Mouse (Mus musculus) Muller cell, postnatal 12 days (primary cell): Measurements from ENCODE around the gene Gstp2.
A peak's percentile ranks its signal among the peaks of the same experiment; 100 is the strongest.
"Not testable (repeated sequence)": the region's sequence is repeated elsewhere in the genome, so short reads cannot be mapped to it uniquely, and the experiment has no call there.

Source experiments
- DNase-seq: peaks from one replicate; pipeline ENCODE4 v3.0.0-alpha.2; 2015; ENCODE audit errors: inconsistent ontology term

The Gstp2 gene

DNA sequence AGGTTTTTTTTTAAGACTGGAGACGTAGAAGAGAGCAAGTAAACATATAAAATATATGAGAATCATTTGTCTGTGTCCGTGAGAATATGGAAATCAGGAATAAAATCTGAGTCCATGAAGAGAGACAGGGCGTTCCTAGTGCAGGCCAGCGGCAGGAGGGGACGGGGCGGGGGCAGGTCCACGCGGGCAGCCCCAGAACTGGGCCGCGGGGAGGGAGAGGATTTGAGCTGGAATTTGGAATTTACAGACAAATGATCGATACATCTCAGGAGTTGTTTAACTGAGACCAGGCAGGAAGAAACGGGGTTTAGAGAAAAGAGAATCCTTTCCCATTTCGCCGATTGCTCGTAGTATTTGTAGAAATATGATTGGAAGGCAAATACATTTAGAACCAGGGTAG lies 24.5 kb upstream of the Gstp2 start:
- no peak for DNase-seq

DNA sequence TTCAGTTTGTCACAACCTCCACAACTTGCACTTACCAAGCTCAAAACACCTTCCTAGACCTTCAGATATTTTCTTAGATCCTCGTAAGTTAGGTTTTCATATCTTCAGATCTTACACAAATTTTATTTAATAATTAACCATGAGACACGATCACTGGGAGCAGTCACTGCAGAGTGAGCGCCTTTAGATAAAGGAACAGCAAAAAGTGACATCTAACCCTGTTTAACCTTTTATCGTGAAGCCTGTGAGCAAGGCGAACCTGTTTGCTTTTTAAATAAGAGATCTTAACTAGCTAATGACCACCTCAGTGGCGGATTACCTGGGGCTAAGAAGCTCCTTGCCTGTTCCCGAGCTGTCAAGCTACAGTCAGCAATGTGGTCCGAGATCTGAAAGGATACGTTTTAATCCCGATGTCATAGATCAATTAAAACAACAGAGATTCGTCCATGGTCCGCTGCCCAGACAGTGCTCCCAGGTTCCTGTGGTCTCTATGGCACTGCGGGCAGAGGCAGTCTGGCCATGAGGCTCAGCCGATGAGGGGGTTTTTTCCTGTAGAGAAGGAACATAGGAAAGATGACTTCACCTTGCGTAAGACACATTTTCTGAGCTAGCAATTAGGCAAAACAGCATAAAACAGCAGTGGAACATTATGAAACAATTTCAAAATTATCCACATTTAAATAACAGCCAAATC lies 23.0 kb upstream of the Gstp2 start:
- no peak for DNase-seq

DNA sequence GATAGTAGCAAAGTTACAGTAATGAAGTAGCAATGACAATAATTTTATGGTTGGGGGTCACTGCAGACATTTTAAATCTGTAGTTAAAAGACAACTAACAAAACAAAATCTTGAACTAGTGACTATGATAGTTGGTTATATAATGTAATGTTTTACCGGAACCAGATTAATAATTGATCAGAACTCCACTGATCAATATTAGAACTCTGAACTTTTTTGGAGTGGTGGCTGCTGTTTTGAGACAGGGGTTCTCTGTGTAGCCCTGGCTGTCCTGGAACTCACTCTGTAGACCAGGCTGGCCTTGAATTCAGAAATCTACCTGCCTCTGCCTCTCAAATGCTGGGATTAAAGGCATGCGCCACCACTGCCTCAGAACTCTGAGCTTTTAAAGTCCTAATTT lies 22.4 kb upstream of the Gstp2 start:
- not testable (repeated sequence) for DNase-seq

DNA sequence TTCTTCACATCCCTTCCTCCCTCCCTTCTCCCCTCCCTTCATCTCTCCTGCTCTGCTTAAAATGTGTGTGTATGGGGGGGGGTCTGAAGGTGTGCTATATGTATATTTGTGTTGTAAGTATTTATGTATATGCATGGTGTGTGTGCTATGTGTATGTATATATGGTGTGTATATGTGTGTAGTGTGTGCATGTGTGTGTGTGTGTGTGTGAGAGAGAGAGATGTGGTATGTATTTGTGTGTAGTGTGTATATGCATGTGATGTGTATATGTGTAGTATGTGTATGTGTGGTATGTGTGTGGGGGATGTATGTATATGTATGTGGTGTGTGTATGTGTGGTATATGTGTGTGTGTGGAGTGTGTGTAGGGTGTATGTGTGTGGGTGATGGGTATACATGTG lies 21.1 kb upstream of the Gstp2 start:
- no peak for DNase-seq

DNA sequence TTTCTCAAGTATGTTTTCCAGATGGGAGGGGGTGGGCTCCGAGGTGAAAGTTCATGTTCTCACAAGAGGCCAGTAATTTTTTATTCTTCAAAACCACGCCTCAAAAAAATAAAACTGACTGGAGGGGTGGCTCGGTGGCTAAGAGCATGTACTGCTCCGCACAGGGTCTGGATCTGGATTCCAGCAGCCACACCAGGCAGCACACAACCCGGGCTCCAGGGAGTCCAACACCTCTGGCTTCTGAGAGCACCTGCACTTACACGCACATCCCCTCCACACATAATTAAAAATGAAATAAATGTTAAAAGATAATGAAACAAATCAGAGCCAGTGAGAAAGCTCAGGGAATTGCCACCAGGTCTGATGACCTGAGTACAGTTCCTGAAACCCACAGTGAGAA lies 20.5 kb upstream of the Gstp2 start:
- DNase-seq: no peak

DNA sequence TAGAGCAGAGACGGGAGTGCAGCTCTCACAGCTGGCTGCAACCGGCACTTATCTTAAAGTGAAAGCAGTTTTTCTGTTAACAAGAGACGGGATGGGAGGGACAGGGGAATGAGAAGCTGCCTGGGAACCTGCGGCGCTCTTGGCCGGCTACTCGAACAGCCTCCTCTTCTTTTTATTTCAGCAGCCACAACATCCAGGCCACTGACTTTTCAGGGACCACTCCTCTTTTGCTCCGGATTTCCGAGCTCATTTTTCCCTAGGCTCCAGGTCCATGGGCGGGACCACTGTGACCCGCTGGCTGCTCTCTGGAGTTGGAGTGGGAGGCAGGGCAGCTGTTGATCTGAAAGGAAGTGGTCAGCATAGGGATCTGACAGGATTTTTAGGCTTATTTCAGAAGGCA lies 18.7 kb upstream of the Gstp2 start:
- DNase-seq: not testable (repeated sequence)

DNA sequence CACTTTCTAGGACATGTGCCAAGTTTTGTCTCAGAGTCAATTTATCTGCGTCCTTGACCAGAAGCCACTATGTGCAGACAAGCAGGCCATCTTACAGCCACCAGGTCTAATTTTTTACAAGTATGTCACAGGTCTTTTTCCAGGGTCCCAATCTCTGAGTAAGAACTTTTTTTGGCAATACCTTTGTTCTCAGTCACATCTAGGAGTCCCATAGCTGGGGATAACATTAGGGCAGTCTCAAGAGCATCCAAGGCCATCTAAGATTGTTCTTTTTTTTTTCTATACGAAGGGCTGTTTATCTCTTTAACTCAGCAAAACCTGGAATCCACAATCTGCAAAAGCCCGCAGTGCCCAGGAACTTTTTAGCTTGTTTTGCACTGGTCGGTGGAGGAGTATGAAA lies 17.5 kb upstream of the Gstp2 start:
- DNase-seq: not testable (repeated sequence)

DNA sequence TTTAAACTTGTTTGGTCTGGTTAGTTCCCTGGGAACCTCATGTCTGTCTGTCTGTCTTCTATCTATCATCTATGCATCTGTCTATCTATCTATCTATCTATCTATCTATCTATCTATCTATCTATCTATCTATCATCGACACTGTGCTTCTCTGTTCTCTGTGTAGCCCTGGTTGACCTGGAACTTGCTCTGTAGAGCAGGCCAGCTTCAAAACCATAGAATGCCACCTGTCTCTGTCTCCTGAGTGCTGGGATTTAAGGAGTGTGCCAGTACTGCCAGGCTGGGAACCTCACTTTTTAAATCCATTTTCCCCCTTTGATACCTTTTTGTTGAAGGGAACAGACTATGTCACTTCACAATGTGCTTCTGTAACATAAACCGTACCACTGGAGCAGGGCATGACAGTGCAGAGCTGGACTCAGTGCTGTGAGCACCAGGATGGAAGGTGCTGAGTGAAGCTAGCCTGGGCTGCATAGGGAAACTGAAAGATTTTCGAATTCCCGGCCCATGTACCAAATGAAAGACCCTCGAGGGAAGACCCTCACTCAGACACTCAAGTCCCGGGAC lies 15.2 kb upstream of the Gstp2 start:
- no peak for DNase-seq

DNA sequence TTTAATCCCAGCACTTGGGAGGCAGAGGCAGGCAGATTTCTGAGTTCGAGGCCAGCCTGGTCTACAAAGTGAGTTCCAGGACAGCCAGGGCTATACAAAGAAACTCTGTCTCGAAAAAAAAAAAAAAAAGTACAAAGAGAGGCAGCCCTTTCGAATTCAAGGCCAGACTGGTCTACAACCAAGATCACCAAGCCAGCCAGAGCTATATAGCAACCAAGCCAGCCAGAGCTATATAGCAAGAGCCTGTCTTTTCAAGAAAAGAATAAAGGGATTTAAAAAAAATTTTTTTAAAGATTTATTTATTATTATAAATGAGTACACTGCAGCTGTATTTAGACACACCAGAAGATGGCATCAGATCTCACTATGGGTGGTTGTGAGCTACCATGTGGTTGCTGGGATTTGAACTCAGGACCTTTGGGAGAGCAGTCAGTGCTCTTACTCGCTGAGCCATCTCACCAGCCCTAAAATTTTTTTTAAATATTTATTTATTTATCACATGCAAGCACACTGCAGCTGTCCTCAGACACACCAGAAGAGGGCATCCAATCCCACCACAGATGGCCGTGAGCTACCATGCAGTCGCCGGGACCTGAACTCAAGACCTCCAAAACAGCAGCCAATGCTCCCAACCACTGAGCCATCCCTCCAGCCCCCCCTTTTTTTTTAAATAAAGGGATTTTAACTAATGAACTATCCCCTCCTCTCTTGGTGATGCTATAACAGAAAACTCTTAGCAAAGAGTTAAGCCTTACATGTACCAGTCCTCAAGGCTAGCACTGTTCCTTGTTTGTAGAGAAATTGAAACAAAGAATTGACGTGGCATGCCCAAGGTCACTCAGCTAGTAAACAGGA lies 14.4 kb upstream of the Gstp2 start:
- not testable (repeated sequence) for DNase-seq

DNA sequence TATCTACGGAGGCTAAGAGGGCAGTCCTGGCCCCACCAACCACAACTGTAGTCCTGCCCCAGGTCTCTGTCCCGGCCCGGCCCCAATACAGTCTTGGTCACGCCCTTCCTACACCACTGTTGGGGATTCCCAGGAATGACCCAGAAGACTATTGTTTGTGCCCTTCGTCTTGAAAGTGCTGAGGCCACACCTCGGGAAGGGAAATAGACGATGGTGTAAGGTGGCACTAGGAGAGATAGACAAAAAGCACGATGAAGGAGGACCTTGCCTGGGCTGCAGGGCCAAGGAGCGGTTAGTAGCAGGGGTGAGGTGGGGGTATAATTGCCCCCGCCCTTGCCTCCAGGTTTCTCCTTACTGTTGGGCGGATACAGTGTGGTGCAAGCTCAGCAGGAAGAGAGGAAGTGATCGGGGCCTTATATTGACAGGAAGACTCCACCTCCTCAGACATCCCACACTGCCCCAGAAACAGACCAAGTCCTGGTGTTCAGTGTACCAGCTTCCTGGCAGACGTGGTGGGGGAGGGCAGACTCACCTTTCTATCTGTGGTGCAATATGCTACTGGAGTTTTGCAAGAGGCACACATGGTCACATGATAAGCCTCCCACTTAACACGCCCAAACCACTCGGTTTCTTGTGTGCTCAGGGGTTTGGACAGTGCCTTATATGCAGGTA lies 13.4 kb upstream of the Gstp2 start, which contains the start of gene Gstp3:
Gstp3 (minus strand) TSS at position 501 of the 672 bp plus-strand sequence.
- DNase-seq: no peak

DNA sequence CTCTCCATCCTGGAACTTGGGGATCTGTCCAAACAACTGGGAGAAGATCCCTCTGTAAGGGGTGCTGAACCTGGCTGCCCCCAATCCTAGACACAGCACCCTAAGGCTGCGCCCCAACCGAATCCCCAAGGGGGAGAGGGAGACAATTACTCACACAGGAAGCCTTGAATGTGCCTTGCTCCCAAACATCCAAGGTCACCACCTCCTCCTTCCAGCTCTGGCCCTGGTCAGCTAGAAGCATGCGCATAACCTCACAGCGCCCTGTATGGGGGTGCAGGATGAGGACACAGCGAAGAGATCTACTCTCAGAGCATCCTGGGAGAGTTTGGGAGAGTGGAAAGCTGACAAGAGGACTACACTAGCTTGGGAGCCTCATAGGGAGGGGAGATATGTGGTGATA lies 12.8 kb upstream of the Gstp2 start:
- DNase-seq: no peak

DNA sequence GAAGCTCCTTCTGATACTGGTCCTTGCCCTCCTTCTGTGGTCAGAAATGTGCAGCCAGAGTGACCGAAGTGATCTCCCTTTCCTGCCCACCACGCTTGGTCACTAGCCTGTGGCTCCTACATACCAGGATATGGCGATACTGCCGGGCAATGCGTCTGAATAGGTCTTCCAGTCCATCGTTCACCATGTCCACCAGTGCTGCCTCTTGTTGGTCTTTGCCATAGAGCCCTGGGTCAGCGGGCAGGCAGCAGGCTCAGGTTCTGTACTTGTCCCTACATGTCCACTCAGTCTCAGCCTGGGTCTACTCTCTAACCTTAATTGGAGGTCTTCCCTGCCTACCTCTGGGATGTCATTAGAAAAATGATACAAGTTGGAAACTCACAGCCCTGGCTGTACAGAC lies 12.1 kb upstream of the Gstp2 start:
- no peak for DNase-seq

DNA sequence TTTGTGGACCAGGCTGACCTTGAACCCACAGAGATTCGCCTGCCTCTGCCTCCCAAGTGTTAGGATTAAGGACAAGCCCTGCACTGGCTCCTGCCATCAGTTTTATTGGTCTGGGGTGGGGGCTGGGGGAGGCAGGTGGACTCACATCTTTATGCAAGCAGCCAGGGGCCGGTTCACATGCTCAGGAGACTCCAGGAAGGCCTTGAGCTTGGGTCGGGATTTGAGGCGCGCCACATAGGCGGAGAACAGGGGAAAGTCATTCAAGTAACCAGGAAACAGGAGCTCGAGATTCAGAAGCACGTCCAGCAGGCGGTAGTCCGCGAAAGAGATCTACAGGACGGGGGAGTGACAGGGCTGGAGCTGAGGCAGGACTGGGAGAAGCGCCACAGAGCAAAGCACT lies 11.6 kb upstream of the Gstp2 start:
- DNase-seq: no peak

DNA sequence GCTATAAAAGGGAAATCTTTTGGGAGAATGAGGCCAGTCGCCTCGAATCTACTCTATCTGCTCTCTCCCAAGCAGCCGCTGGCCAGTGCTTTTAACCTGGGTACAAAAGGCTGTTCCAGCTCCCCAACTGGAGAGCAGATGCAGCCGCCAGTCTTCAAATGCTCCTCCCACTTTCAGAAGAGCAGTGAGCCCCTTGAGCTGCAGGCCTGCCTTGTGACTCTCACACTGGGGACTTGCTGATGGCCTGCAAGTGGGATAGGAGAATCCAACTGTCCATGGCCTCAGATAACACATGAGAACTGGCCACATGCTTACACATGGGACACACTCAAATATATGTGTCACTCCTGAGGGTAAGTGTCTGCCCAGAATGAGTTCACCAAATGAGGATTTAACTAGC lies 10.9 kb upstream of the Gstp2 start:
- DNase-seq: no peak

DNA sequence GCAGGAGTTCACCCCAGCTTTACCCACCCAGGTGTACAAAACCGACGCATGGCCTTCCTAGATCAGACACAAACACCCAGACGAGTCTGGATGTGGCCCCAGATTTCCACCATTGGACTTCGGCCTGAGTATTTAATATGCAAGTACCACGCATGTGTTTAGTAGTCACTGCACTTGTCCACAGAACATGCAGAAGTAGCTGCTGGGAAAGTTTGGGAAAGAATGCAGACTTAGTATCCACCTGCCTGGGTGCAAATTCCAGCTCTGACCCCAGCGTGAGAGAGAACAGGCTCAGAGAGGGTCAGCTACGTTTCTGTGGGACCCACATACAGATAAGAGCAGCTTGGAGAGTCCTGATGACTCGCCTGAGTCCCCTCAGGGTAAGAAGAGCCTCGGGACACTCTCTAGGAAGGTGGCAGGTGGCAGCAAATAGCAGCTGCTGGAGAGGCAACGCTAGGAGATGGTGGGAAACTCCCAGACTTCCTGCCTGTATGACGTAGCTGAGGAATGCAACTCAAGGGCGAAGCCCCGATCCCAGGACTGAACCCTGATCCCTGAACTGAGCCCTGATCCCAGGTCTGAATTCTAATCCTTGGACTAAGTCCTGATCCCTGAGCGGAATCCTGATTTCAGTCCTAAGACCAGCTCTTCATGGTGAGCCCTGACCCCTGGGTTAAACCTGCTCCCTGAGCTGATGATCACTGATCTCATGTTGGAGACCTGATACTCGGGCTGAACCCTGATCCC lies 10.3 kb upstream of the Gstp2 start:
- DNase-seq: no peak

DNA sequence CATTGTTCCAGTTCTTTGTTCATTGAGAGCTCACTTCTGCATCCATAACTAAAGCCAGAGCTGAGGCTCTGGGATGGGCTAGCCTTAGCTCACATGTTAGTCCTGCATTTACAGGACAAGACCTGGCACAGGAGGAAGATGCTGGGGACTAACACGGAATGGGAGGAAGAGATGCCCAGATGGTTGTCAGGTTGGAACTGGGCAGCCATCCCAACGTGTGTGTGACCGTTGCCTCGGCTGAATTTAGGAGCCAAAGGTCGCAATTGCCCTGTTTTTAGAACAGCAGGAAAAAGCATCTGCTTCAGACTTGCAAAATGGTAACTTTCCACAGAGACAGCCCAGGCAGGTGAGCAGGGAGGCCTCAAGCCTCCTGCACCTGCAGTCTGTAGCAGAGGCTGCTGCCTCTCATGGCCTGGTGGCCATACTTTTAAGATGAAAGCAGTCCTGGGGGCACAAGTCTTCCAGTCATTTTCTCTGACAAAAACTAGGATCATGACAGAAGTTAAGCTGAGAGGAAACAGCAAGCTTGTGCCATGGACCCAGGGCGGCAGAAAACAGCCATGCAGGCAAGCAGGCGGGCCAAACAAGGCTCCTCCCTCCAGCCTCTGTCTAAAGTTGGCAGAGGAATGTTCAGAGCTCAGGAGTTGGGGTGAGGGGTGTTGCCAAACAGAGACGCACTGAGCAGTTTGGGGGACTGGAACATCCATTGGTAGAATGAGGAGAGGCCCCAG lies 9.6 kb upstream of the Gstp2 start:
- no peak for DNase-seq

DNA sequence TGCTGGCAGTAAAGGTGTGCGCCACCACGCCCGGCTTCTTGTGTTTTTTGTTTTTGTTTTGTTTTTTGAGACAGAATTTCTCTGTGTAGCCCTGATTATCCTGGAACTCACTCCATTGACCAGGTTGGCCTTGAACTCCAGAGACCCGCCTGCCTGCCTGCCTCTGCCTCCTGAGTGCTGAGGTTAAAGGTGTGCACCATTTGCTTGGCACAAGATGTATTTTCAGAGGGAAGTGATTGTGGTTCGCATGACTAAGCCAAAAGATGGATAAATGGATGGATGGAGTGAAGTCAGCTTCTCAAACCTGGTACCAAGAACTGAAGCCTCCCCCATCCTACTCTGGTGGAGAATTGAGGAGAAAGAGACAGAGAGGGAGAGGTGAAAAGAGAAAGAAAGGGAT lies 8.8 kb upstream of the Gstp2 start:
- no peak for DNase-seq

DNA sequence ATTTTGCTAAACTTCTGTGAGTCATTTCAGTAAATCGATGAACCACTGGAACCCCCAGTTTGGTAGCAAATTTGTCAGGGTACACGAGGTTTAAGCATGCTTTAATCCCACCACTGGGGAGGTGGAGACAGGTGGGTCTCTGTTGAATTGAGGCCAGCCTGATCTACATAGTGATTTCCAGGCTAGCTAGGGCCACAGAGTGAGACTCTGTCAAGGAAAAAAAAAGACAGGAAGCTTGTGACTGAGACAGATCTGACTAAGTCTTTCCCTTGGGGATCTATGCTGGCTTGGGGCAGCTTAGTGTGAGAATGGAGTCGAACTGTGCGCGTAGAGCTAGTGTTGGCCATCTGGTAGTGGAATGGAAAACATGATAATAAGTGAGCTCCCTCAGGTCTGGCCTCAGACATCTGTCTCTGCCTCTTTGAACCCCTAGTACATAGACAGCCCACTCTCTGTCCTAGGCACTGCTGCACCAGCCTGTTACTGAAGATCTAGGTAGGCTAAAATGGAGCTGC lies 6.8 kb upstream of the Gstp2 start:
- no peak for DNase-seq

DNA sequence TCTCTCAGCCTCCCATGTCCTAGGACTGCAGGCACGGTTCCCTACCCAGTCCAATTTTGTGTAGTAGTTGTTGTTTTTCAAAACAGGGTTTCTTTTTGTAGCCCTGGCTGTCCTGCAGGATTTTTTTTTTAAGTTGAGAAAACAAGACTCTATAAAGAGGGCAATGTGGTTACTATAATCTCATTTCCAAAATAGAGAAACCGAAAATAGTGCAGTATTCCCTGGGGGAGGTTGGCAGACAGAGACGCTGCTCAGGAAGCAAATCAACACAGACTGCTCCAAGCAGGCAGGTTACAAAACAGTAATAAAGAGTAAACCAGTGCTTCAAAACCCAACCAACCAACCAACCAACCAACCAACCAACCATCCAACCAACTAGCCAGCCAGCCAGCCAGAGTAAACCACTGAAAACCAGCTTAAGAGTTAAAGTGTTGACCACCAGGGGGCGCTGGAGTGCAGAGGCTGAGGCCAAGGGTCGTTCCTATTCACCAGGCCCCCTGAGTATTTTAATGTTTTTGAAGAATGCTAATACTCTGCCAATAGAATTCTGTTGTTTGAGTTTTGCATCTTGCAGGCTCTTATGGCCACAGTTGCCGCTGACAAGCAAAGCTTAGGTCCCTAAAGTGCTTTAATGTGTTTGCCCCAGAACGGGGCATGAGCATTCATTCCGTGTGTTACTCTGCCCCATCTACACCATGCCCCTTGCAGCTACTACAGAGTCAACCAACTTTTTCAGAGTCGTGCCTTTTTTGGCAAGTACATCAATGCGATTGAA lies 6.1 kb upstream of the Gstp2 start:
- DNase-seq: peak; percentile 16

DNA sequence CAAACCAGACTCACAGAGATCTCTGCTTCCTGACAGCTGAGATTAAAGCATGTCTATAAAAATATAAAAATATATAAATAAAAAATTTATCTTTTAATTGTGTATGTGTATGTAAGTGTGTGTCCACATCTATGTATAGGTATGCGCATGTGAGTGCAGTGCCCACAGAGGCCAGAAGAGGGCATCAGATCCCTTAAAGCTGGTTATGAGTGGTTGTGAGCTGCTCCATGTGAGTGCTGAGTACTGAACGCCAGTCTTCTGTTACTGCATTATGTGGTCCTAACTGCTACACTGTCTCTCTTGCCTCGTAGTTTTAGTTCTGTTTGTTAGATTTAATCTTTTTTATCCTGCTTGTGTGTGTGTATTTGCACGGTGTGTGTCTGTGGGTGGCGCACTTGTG lies 5.2 kb upstream of the Gstp2 start:
- no peak for DNase-seq
